Mouse (Mus musculus): ENCODE measurements around the gene Mcf2l. TPM values are rescaled to one million over a fixed set of nuclear protein-coding genes. Genes with fewer than 3 reads are reported as not detected.

Gene Mcf2l
- total RNA-seq, 2 experiments from 2014 or later = 28.4 to 30.9 TPM

DNA sequence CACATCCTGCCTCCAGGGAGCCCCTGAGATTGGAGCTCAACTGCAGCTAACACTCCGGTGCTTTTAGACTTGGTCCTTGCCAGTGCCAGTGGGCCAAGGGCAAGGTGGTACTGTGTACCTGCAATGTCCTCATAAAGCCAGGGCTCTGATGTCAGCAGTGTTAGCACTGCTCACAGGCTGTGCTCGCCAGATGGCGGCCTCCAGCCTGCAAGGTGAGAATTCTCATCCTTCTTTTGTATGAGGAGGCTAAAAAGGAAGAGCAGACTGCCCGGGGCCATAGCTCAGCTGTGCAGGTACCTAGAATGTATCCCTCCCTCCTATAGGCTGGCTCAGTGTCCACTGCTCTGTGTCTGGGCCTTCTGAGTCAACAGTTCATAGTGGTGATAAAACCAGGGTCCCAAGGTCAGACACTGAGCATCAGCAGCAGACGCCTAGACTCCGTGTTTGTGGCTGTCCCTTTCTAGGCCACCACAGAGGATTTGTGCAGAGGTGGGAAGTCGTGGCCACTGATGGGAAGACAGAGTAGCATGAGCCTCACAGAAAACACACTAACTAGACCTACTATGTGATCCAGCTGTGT lies 77.5 kb downstream of the Mcf2l start:
- no peak for DNase-seq

DNA sequence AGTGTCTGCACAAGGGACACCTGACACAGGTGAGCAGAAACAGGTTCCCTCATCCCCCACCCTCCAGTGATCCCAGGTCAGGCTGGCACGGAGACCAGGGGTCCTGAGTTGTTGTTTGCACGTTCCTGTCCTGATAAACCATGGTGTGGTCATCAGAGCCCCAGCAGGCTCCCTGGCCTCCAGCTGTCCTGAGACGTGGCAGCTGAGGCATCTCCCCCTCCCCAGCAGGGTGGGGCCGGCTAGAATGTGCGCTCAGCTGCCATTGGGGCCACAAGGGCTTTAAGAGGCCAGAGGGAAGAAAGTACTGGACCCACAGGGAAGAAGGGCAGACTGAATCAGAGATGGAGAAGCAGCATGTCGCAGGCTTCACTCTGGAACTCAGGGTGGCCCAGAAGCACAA lies 79.1 kb downstream of the Mcf2l start:
- DNase-seq = no peak

DNA sequence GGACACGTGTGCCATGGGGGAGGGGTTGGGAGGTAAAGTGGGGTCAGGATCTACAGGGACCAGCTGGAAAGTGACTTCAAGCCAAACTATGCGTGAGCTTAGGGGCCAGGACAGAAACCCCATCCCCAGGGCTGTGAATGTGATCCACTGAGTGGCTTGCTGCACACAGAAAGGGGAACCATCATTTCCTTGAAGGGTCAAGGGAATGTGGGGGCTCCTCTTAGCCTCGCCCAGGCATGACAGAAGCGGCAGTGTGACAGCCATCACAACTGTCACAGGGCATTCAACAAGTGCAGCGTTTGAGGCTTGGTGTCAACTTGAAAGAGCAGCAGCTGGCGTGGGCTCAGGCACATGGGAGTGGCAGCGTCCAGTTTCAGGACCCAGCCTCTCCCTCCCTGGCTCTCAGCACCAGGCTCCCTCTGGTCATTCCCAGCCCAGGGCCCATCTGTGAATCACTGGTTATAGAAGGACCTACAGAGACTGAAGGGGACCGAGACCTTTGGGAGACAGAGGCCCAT lies 81.8 kb downstream of the Mcf2l start:
- DNase-seq = no peak

DNA sequence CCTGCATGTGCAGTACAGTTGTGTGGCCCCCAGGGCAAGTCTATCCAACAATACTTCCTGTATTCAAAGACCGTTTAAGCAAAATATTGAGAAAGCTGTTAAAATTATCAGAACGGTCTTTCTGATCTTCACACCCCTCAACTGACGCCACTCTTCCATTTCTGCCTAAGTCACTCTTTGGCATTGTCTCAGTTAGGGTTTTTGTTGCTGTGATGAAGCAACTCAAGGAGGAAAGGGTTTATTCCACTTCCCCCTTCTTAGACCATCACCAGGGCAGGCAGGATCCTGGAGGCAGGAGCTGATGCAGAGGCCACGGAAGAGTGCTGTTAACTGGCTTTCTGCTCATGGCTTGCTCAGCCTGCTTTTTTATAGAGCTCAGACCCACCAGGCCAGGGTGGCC lies 82.3 kb downstream of the Mcf2l start:
- no peak for DNase-seq

DNA sequence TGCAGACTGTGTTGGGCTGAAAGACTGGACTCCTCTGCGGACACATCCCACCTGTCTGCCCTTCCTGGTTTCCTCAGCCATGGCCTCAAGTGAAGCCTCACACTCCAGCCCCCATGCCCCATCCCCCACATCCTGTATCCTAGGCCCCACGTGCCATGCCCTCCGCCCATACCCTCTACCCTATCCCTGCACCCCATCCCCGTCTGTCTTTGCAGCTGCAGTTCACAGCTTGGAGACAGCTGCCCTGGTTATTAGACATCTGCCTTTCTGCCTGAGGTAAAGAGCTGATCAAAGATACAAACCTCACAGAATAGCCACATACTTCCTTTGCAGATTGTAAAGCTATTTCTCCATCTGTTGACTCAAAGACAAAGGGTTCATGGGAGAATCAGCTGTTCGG lies 83.3 kb downstream of the Mcf2l start:
- no peak for DNase-seq

DNA sequence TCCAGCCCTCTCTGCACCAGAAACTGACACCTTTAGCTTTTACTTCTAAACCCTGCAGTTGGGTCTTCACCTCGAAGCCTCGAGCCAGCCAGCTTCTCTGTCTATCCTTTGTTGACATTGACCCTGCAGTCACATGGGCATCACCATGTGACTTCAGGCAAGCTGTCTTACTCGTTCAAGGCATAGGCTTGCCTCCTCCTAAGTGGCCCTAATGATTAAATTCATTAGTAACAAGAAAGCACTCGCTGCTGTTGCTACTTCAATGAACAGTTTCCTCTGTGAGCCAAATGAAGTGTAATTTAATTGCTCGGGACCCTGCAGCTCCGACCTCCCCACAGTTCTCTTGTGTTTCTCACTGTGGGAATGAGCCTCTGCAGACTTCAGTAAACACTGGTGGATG lies 83.8 kb downstream of the Mcf2l start:
- DNase-seq = no peak

DNA sequence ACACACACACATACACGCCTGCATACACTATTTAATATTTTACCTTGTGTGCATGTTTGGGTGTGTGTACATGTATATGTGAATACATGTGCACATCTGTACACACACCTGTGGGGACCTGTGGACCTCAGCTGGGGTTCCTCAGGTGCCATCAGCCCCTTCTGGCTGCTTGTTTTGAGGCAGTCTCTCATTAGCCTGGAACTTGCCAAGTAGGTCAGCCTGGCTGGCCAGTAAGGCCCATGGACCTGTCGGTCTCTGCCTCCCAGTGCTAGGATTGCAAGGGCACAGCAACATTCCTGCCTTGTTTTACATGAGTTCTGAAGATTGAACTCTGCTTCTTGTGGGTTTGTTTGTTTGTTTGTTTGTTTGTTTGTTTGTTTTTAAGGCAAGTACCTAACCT lies 87.0 kb downstream of the Mcf2l start:
- no peak for DNase-seq

DNA sequence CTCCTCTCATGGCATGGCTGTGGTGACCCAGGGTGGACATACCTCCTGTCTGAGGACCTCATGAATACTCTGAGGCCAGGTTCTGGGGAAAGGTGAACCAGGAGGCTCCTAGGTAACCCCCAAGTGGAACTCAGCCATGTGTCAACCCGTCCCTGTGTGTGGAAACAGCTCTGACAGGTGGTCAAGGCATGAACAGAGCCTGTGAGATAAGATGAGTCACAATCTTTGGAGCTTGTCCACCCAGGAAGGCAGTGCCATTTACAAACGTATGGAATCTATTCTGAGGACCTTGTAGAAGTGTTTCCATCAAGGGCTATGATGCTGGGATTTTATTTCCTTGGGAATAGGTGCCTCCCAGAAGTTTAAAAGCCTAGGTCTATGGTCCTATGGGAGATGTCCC lies 87.6 kb downstream of the Mcf2l start:
- no peak for DNase-seq

DNA sequence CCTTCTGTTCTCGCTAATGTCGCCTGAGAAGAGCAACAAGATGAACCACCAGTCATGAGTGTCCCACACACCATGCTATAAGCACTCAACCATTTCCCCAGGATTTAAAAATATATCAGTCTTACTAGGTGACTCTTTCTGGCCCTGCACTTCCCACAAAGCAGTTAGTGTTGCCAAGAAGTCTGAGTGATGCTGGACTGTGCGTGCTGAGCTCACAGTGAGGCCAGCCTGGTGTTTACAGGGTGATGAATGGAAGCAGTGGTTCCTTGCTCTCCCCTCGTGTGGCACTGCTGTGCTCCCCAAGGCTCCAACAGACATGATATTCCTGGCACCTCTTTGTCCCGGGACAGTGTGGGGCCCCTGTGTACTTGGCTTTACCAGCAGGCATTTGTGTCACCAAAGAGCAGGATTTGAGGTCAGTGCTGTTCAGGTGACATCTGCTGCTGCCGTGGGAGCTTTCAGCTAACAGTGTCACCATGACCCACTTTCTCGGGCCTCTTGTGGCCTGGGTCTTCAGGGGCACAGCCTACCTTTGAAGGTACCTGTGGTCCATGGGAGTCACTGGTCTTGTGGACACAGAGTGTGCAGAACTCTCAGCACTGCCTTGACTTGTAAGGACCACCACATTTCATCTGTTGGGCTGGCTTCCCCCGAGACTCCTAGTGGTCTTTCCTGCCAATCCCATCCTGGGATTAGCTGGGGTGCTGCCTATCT lies 88.4 kb downstream of the Mcf2l start:
- DNase-seq = no peak

DNA sequence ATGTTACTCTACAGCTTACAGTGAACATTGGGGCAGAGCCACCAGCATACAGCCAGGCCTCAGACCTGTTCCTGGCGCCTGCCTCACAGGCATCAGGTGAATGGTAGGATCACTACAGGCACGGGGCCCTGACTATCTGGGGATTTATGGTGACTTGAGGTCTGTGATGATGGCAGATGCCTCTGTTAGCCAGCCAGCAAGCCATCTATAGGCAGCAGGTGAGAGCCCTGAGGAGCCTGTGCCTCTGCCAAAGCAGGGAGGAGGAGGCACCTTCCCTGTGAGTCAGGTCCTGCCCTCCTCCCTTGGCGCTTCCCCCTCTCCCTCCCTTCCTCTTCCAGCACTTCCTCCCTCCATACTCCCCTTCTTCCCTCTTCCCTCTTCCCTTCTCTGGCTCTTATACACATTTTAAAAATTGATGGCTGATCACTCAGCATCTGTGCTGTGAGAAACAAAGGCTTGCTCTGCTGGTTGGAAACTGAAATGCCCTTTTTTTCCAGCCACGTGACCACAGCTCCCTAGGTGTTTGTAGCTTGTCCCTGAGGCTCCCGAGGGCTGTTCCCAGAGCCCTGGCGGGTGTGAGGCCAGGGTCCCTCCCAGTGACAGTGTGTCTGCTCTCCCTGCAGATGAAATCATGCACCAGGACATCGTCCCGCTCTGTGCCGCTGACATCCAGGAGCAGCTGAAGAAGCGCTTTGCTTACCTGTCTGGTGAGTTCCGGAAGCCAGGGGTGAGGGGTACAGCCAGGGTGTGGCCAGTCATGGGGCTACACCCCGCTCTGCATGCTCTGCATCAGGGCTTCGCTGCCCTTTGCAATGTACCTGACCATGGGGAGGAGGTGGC lies 89.2 kb downstream of the Mcf2l start:
- DNase-seq = no peak

DNA sequence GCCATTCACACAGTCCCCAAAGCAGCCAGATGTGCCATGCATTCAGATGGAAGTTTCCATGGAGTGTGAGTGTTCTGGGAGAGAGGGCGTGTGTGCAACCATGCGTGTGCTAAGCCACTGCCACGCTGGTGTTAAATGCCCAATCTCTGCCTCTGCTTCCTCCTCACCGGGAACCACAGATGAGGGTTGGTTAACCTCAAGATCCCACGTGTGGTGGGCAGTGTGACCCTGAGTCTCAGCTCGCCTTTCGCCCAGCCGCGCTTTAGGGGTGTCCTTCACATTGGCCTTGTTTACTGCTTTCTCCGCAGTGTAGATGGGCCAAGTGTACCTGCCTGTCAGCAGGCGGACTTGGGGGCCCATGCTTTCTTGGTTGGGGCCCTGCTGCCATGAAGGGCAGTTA lies 102.7 kb downstream of the Mcf2l start:
- DNase-seq = no peak

DNA sequence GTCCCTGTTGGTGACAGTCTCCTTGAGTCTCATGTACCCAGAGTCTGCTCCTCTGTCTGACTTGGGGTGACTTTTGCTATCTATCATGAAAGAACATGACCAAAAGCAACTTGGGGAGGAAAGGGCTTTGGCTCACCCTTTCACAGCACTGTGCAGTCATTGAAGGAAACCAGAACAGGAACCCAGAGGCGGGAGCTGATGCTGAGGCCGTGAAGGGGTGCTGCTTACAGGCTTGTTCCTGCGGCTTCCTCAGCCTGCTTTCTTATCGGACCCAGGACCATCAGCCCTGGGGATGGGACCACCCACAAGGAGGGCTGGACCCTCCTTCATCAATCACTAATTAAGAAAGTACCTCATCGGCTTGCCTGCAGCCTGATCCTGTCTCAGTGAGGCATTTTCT lies 103.1 kb downstream of the Mcf2l start:
- no peak for DNase-seq

DNA sequence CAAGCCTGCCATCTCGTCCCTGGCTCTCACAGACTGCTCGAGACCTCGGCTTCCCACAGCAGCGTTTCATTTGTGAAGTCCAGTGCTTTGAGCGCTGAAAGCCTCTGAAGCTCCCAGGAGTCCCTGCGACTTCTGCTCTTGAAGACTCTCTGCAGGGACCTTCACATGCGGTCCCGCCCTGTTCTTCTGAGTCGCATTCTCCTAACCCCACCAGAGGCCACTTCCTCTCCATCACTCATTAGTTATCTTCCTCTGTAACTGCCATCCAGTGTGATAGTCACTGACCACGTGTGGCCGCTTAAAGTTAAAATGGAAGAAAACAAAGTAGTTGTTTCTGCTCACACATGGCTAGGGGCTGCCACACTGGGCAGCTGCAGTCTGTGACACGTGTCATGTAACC lies 103.7 kb downstream of the Mcf2l start:
- DNase-seq = no peak

DNA sequence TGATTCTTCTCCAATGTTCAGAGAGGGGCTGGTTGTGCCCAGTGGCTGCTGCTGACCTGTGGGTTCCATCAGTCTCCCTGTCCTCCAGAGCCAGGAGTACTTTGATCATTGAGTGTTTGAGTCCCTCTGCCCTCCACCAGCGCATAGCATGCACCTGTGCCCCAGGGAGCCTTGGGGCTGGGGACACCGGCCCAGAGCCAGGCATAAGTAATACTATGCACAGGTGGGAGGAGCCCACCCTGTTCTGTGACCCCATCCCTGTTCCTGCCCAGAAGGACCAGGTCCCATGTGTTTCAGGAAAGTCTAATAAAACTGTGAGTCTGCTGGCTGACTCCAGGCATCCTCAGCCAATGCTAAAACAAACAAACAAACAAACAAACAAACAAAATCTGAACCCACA lies 104.7 kb downstream of the Mcf2l start:
- DNase-seq = no peak

DNA sequence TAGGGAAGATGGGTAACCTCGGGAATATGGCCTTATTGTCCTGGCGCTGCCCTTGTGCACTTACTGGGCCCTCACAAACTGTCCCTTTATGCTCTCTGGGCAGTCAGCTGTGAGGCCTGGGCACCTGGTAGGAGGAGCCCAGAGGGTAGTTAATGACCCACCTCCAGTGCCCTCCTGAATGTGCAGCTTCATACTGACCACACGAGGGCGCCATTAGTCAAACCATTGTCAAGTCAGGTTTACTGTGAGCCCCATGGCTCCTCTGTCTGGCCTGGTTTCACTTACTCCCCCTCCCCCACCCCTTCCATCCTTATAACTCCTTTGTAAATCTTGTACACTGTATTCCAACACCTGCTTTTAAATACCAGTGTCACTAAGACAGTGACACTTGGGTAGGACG lies 105.1 kb downstream of the Mcf2l start:
- DNase-seq = peak; percentile 57

DNA sequence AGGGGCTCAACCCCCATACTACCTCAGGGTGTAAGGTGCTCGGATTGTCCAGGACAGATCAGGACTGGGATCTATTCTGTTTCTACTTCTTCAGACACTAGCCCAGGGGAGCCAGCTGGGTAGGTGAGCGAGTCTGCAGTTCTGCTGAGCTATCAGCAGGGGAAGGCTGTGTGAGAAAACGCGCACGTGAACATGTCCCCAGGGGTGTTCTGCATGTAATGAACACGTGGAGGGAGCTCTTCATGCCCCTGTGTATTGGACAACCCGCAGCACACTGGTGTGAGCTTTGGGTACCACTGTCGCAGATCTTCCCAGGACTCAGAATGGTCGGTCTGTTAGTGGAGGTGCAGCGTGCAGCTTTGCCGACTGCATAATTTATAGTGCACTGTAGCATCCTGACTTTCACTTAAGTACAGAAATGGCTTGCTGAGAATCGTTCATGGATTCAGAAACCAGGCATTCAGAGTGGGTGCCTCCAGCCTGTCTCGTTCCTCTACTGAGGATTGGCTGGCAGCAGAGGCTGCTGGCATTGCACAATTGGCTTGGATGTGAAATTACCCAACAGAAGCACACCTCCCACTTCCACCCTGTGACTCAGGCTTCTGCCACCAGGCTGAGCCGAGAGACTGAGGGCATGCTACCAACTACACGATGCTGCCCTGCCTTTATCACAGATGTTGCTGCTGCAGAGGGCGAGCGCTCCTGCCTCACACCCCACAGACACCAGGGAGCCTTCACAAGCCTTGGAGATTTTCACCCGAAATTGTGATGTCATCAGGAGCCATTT lies 110.3 kb downstream of the Mcf2l start:
- DNase-seq = no peak

DNA sequence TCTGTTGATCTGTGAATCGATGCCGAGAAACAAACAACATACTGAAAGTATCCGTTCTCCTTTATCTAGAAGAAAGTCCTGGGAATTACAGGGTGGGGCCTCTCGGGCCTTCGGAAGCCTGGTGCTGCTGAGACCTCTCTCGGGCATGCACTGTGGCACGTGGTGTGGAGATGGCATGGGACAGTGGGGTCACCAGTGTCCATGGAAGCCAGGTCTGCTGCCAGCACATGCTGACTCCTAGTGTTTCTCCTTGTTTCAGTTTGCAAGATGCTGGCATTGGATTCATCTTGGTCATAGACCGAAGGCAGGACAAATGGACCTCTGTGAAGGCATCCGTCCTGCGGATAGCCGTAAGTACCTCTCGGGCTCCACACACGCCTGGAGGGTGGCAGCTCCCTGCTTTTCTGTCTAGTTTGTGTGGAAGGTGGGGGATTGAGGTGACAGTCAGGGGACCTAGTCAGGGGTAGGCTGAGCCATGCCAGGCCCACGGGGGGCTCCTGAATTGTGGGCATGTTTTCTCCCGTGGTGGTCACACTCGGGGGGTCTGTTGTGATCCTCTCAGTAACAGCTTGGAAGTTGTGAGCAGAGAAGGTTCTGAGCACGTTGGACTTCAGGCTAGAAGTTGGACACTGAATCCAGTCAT lies 111.1 kb downstream of the Mcf2l start:
- no peak for DNase-seq

DNA sequence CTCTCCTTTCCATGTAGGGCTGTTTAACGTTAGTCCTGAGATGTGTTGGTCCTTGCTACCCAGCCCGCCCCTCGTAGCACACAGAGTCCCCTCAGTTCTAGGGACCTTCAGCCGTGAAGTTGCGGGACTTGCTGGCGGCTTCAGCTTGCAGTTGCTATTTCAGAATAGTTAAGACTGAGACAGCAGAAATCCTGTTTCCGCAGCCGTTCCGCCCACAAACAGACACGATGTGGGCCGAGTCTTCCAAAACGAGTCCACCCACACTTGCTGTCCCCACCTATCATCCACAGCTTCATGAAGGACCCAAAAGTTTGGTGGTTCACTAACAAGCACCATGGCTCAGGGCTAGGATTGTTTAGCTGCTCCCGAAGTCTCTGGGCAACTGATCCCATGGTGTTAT lies 111.7 kb downstream of the Mcf2l start:
- DNase-seq = no peak

DNA sequence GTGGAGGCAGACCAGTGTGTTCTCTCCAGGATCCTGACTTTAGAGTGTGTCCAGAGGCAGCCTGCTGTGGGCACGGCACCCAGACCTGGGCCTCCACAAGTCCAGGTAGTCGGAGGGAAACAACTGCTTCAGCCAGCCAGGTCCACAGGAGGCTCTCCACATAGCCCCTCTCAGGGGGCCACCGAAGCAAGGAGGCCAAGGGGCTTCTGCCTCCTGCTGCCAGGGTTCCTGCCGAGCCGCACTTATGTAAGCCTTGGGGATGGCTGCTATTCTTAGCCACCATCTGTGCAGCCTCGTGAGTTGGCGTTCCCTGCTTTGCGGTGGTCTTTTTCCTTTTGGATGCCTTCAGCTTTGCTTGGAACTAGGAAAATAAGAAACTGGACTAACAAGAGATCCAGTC lies 114.0 kb downstream of the Mcf2l start:
- DNase-seq = no peak

DNA sequence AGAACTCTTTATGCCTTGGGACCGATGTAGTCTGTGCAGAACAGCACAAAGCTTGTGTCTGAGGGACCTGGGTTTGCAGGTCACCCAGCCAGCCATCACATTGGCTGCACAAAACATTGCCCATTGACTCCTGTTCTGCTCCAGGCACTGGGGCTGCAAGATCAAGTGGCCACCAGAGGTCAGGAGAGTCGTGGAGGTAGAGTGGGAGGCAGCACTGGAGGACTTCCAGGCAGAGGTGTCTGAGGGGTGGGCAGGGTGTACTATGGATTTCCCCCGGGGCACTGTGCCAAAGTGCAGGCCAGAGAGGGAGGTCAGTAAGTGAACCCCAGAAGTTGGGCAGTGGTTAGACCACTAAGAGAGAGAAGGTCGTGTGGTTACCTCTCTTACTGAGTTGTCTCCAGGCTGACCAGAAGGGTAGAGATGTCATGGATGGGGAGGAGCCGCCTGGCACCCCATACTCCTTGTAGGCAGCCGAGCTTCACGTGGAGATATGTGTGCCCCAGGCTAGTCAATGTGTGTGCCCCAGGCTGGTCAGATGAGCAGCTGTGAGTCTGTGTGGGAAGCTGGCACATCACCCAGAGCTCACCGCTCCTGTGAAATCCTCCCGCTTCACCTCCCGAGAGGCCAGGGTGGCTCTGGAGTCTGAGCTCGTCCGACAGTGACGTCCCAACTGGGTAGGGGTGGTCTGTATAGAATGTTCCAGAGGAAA lies 115.3 kb downstream of the Mcf2l start:
- no peak for DNase-seq

DNA sequence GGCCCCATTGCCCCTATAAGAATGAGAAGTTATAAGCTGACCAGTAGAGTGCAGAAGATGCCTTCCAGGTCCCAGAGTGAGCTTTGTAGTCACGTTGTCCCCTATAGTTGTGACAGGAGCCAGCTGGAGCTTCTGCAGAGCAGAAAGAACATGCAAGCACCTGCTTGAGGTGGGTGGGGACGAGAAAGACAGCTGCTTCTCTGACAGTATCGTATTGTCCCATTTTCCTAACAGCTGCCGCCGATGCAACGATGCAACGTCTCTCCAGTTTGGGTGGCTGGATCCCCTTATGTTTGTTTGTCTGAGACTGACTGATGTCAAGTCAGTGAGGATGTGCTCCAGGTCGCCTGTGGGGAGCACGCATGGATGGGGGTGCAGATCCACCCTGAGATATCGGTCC lies 117.8 kb downstream of the Mcf2l start:
- DNase-seq = no peak
